Mouse (Mus musculus) bone marrow, adult 2 months (tissue): ENCODE results near the gene Add3. TPM values are rescaled to one million over a fixed set of nuclear protein-coding genes. Genes with fewer than 3 reads are reported as not detected.

Experiments used
- H3K27ac ChIP-seq: fragments of 200-500 bp; 2 replicates; pipeline ENCODE4 v1.5.1; 2012; ENCODE audit warnings: low read depth, mild to moderate bottlenecking, control low read depth, inconsistent platforms, low read length; ENCODE audit not compliant: control insufficient read depth, poor library complexity, insufficient read depth
- H3K4me1 ChIP-seq: fragments of 200-500 bp; 2 replicates; pipeline ENCODE4 v1.6.1; 2011; ENCODE audit warnings: low read length; ENCODE audit not compliant: control insufficient read depth, insufficient read depth
- H3K4me3 ChIP-seq: fragments of 200-500 bp; replicated peaks from 2 replicates; pipeline ENCODE3; 2011; ENCODE audit warnings: mild to moderate bottlenecking, low read depth, low read length, control low read depth; ENCODE audit not compliant: control insufficient read depth
- CTCF ChIP-seq: fragments of 200-500 bp; IDR thresholded peaks from 2 replicates; pipeline ENCODE4 v1.5.1; 2011; ENCODE audit warnings: low read length, control low read depth; ENCODE audit not compliant: control insufficient read depth, insufficient read depth
- POLR2A ChIP-seq: fragments of 200-500 bp; IDR thresholded peaks from 2 replicates; pipeline ENCODE4 v1.6.1; 2011; ENCODE audit warnings: low read depth, mild to moderate bottlenecking, control low read depth, low read length, borderline replicate concordance; ENCODE audit not compliant: control insufficient read depth
- WGBS: fragments of 180-500 bp; shearing (Covaris S2); methylation state at CpG from one replicate; pipeline ENCODE4 v1.1.7; 2018; 5-methylcytosine and 5-hydroxymethylcytosine counted together
- polyA plus RNA-seq: library from polyadenylated mRNA; stranded (reverse); fragments of >200 nt; gene quantifications from 2 replicates; pipeline ENCODE4 v1.2.4, GENCODE M21; 2011; ENCODE audit warnings: low replicate concordance; ENCODE audit not compliant: missing spikeins, insufficient read depth, insufficient read length

The Add3 gene
- polyA plus RNA-seq, 1 experiment = 43.6 TPM

GRCm38 (mm10) chr19:53241806-53242205 lies 101.6 kb downstream of the Add3 start:
- H3K4me1 ChIP-seq = no peaks in the 10 kb centered on the region
- WGBS = 79% methylated on average over 6 of the region's 6 CpGs
- TF ChIP-seq CTCF = no peak
- no peak overlapping the region for H3K27ac ChIP-seq
- no peak overlapping the region for H3K4me3 ChIP-seq

GRCm38 (mm10) chr19:53243956-53244355 lies 103.7 kb downstream of the Add3 start:
- no peak overlapping the region for H3K4me3 ChIP-seq
- WGBS = 89% methylated on average over 10 of the region's 10 CpGs
- H3K27ac ChIP-seq = no peak overlapping the region
- no peak for TF ChIP-seq CTCF
- no peak for TF ChIP-seq POLR2A
- H3K4me1 ChIP-seq = peaks cover 2% of the 10 kb centered on the region; the same call in 1 of the 2 replicates

- TF ChIP-seq POLR2A = no peak
- Histone ChIP-seq H3K4me1 (peaks cover 3% of the 10 kb centered on the region; the same call in 1 of the 2 replicates), H3K4me3 (no peak overlapping the region), H3K27ac (no peak overlapping the region)
- WGBS = 78% methylated on average over 2 of the region's 2 CpGs
These were observed 107.3 kb downstream of the Add3 start for GRCm38 (mm10) chr19:53247558-53247957.

- Histone ChIP-seq H3K27ac (no peak overlapping the region), H3K4me3 (no peak overlapping the region), H3K4me1 (peaks cover 3% of the 10 kb centered on the region; the same call in 1 of the 2 replicates)
- no peak for TF ChIP-seq CTCF
- TF ChIP-seq POLR2A = no peak
- WGBS = 13% methylated on average over 11 of the region's 11 CpGs
These were observed 107.8 kb downstream of the Add3 start for GRCm38 (mm10) chr19:53248023-53248494.

- no peak for TF ChIP-seq CTCF
- TF ChIP-seq POLR2A = no peak
- Histone ChIP-seq H3K4me3 (no peak overlapping the region), H3K4me1 (peaks cover 3% of the 10 kb centered on the region; the same call in 1 of the 2 replicates), H3K27ac (peak overlapping the region; percentile 84)
- 37% methylated on average over 7 of the region's 7 CpGs for WGBS
These were observed 110.8 kb downstream of the Add3 start for GRCm38 (mm10) chr19:53251015-53251414.

GRCm38 (mm10) chr19:53251656-53252055 lies 111.4 kb downstream of the Add3 start:
- 52% methylated on average over 3 of the region's 3 CpGs for WGBS
- TF ChIP-seq POLR2A = no peak
- no peak for TF ChIP-seq CTCF
- H3K4me3 ChIP-seq = peak overlapping the region; percentile 27
- peaks cover 6% of the 10 kb centered on the region; the same call in 1 of the 2 replicates for H3K4me1 ChIP-seq
- H3K27ac ChIP-seq = peak overlapping the region; percentile 85

GRCm38 (mm10) chr19:53252111-53253028 lies 112.1 kb downstream of the Add3 start:
- TF ChIP-seq POLR2A = no peak
- TF ChIP-seq CTCF = no peak
- peaks cover 7% of the 10 kb centered on the region; the same call in 1 of the 2 replicates for H3K4me1 ChIP-seq
- H3K4me3 ChIP-seq = peak overlapping the region; percentile 49
- 33% methylated on average over 15 of the region's 15 CpGs for WGBS
- peak overlapping the region; percentile 85 for H3K27ac ChIP-seq

GRCm38 (mm10) chr19:53256361-53256760 lies 116.1 kb downstream of the Add3 start:
- Histone ChIP-seq H3K27ac (peak overlapping the region; percentile 89), H3K4me3 (no peak overlapping the region), H3K4me1 (peaks cover 15% of the 10 kb centered on the region)
- TF ChIP-seq POLR2A (no peak), CTCF (no peak)
- 82% methylated on average over 8 of the region's 8 CpGs for WGBS

- Histone ChIP-seq H3K4me3 (peak overlapping the region; percentile 29), H3K27ac (peak overlapping the region; percentile 89), H3K4me1 (peaks cover 14% of the 10 kb centered on the region)
- TF ChIP-seq POLR2A = no peak
- TF ChIP-seq CTCF = no peak
- WGBS = 43% methylated on average over 7 of the region's 7 CpGs
These were observed 116.8 kb downstream of the Add3 start for GRCm38 (mm10) chr19:53256991-53257594.
